Mouse (Mus musculus) layer of hippocampus, postnatal 25 days (tissue): ENCODE measurements around the gene Iars2. TPM values are rescaled to one million over a fixed set of nuclear protein-coding genes. Genes with fewer than 3 reads are reported as not detected.
A peak's percentile ranks its signal among the peaks of the same experiment; 100 is the strongest.

Experiments
- DNase-seq, 2 experiments: peaks; one replicate each; pipeline ENCODE4 v3.0.0; 2022; ENCODE audit warnings: mixed read lengths in 2 of 2, low spot score in 1 of 2; ENCODE audit errors: extremely low spot score in 1 of 2
- total RNA-seq, 2 experiments: library from RNA; stranded (reverse); gene quantifications; 2 replicates each; pipeline ENCODE4 v1.2.3; 2021

Iars2 gene
- 10 to 100 TPM; 33.3 to 34.5 TPM for total RNA-seq

DNA sequence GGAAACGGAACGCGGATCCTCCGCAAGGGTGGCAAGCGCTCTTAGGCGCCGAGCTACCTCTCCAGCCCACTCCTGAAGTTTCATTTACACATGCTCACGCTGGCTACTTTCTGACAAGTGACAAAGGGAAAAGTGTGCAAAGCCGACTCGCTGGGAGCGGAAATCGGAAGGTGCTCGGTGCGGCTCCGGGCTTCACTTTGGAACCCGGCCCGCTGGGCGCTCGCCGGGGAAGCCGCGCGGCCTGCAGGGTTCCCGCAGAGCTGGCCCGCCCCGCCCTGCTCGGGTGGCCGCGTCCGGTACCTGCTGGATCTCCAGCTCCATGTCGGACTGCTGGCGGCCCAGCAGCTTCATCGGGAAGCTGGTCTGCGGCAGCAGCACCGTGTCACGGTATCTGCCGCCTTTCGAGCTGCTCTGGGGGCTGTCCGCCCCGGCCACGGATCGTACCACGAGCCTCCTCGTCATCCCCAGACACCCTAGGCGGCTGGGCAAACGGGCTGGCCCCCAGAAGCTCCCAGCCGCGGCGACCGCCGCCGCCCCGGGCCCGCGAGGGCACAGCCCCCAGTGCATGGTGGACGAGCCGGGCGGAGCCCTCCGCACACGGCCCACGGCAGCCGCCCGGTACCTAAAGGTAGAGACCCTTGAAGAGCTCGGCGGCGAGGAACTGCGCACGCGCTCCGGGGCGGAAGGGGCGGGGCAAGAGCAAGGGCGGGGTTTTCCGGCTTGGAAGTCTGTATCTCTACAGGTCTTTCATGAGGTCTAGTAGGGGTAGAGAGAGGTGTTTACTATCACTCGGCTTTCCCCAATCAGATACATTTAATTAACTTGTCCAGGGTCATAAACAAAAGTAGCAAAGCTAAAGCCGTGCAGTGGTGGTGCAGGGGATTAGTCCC is at the start of gene Iars2:
Gene Iars2 (minus strand): TSS at position 676 of the 890 bp plus-strand sequence.
- peak; percentile 81 to 84 for DNase-seq

DNA sequence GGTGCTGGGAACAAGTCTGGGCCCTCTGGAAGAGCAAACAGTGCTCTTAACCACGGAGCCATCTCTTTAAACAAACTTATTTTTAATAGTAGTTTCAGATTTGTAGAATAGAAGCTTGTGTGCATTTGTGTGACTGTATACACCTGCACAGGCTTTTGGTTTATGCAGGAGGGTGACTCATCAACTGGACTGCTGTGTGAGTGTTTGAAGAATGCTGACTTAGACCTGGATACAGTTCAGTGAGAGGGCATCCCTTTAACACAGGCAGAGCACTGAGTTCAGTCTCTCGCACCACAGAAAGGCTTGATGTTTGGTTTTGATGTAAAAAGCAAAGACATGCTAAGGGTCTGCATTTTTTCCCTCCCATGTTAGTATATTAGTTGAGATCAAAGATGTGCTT is 48.2 kb upstream of the Iars2 start:
- no peak for DNase-seq

DNA sequence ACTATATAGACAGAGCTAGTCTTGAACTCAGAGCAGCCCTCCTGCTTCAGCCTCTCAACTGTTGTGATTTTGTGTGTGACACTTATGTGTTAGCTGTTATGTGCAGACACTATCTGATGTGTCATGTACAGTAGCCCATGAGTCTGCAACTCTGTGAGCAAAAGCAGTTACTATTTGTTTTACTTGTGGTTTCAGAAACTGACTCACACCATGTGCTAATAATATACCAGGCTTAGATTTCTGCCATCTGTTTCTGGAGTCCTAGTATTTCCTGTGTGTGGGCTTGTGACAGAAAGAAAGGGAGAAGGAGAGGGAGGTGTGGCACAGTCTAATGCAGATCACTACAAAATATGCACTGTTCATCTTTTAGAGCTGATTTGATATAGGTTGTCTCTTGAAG is 47.2 kb upstream of the Iars2 start:
- DNase-seq, result no peak

DNA sequence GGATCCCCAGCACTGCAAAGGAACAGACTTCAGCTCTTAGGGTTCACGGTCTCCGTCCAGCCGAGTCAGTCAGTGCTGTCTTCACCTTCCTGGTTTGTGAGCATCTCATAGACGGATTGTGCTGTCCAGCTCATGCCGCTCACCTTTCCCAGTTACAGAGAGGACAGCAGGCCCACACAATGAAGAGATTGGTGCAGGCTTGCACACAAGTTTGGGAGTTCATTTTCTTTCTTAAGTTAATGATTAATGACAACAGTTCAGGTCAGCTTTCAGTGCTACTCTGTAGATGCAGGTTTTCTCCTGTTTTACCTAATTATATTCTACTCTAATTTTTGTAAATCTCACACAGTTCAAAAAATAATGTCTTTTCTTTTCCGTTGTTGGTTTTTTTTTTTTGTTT is 40.8 kb upstream of the Iars2 start:
- DNase-seq, result no peak

- DNase-seq, result no peak
Observed at GRCm38 (mm10) chr1:185367383-185367782, 38.2 kb upstream of the Iars2 start.

- DNase-seq, result no peak
Observed at GRCm38 (mm10) chr1:185364183-185364540, 35.0 kb upstream of the Iars2 start.

- peak in 1 of 2 experiments; percentile 11 for DNase-seq
Observed at GRCm38 (mm10) chr1:185363526-185364182, 34.5 kb upstream of the Iars2 start.

GRCm38 (mm10) chr1:185362677-185363520 is 33.7 kb upstream of the Iars2 start, which contains the start of gene Eprs:
Eprs (plus strand) TSS chr1:185363044.
- peak; percentile 97 to 98 for DNase-seq

- no peak for DNase-seq
Observed at GRCm38 (mm10) chr1:185358211-185358610, 29.0 kb upstream of the Iars2 start.

DNA sequence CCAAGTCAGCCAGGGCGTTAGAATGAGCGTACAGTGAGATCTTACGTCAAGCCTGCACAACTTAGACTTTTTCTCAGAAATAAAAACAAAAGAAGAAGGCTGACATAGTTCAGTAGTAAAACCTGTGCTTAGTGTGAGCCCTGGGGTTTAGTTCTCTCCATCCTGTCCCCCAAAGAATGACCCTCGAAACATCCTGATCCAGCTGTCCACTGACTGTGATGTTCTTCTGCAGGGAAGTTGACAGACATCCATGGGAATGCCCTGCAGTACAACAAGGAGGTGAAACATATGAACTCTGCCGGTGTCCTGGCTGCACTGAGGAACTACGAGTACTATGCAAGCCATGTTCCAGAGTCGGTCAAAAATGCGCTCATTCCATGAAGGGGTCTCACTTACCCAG is 27.1 kb upstream of the Iars2 start:
- no peak for DNase-seq

DNA sequence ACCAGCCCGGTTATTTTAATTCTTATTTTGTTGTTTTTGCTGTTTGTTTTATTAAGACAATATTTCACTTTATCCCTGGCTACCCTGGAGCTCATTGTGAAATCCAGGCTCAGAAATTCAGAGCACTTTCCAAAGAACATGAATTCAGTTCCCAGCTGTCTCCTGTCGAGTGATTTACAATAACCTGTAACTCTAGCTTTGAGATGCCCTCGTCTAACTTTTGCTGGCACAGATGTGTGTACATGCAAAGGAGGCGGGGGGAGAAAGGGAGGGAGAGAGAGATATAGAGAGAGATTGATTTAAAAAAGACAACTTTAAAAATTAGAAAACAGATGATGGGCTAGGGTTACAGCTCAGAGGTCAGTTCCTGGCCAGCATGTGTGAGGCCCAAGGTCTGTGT is 25.5 kb upstream of the Iars2 start:
- DNase-seq, result no peak

DNA sequence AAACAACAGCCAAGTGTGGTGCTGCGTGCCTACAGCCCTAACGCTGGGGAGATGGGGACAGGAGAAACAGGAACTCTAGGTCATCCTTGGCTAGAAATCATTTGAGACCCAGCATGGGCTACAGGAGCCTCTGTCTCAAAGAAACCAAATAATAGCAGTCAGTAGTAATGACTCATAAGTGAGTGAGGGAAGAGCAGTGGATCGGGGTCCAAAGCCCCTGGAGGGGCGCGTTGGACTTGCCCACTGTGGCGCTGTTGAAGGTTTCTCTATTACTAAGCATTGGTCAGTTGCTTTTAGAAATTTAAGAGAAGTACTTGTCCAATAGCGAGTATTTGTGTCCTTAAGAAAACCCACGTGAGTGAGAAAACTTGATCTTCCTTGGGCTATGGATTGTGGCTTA is 24.2 kb upstream of the Iars2 start:
- no peak for DNase-seq

DNA sequence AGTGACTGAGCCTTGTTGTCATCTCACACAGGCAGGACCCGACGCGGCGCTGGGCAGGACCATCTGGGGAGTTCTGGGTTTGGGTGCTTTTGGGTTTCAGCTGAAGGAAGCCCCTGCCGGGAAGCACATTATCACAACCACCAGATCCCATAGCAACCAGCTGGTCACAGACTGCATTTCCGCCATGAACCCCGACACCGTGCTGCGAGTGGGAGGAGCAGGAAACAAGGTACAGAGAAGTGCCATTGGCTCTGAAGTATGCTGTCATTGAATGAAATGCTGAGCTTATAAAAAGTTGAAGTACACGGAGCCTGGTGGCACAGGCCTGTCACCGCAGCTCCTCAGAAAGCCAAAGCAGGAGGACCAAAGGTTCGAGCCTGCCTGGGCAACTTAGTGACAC is 23.0 kb upstream of the Iars2 start:
- no peak for DNase-seq

DNA sequence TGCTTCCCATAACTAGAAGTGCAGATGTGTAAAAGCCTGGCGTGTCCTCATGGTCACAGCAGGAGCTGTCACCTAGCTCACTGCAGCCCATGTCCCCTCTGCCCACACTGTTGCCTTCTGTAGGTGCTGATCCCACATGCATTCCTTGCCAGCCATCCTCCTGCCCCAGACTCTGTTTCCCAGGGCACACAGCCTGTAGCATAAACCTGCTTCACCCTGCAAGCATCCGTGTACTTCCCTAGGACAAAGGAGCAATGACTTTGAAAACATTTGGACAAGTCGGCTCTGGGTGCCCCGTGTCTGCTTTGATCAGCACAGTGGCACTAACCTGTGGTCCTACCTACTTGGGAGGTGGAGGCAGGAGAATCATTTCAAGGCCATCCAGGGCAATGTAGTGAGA is 21.4 kb upstream of the Iars2 start:
- DNase-seq, result no peak

DNA sequence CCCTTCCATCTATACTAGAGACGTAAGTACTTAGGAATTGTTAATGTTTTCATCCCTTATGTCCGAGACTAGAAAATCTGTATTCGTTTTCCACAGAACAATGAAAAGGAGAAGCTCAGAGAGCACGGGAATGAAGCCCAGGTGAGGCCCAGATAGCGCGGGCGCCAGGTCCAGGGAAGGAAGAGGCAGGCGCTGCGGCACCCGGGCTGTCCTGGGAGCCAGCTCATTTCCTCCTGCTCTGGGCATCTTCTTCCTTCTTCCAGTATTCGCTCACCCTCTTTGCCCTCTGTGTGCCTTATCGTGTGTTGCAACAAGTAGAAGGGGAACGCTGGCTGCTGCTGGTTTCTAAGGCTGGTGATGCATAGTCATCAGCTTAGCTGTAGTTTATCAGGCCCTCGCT is 20.5 kb upstream of the Iars2 start:
- no peak for DNase-seq

DNA sequence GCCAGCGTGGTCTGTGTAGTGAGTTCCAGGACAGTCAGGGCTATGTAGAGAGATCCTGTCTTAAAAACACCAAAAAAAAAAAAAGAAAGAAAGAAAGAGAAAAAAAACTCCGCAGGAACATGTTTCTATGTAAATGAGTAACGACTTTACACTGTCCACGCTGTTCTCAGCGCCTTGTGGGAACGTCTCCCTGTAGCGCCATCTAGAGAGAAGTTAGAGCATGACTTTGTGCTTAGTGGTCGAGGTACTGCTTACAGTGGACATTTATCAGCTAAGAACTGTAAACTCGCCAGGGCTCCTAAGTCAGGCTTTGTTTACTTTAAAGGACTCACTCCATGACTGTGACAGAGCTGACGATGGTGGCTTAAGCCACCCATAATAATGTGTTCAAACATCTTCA is 17.0 kb upstream of the Iars2 start:
- no peak for DNase-seq

- no peak for DNase-seq
Observed at GRCm38 (mm10) chr1:185343422-185343821, 14.2 kb upstream of the Iars2 start.

GRCm38 (mm10) chr1:185342441-185342840 is 13.2 kb upstream of the Iars2 start:
- no peak for DNase-seq

GRCm38 (mm10) chr1:185336535-185336934 is 7.3 kb upstream of the Iars2 start:
- DNase-seq, result no peak

DNA sequence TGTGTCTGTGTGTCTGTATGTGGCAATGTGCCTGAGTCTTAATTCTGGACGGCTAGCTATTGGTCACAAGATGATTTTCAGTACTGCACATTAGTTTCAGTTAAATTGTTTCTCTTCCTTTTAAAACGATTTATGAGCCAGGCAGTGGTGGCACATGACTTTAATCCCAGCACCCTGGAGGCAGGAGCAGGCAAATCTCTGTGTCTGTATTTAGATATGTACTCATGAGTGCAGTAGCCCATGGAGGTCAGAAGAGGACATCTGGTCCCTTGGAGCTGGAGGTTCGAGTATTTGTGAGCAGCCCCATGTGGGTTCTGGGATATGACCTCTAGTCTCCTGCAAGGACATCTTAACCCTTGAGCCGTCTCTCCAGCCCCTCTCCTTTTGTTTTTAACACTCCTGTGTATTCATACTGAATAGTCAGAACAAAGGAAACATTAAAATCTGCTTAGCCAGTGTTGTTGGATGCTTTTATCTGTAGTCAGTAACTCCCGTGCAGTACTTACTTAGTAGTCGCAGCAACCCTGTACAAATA is 6.1 kb upstream of the Iars2 start:
- DNase-seq, result no peak

GRCm38 (mm10) chr1:185334136-185334535 is 4.9 kb upstream of the Iars2 start:
- DNase-seq, result no peak
